ENCODE assay signal across 8 mouse cellular contexts in the genomic region with DNA sequence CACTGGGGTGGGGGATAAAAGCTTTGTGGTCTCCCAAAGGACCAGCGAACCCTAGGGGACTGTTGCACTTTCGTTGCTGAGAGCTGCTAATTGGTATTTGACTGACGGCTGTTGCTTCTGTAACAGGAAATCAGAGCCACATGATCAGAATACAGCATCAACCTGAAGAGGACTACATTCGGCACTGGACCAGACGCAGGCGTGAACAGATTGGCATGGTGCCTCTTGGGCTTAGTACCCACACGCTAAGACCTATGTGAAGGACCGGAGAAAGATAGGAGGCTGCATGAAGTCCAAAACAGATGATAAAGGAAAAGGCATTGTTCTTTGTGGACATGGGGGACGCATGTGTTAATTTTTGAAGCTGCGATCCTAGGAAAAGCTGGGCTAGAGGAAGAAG. TPM values are rescaled to one million over a fixed set of nuclear protein-coding genes. Genes with fewer than 3 reads are reported as not detected.
A peak's percentile ranks its signal among the peaks of the same experiment; 100 is the strongest.
DNase-seq lines count a peak whose midpoint lies in the region; ATAC-seq and TF ChIP-seq lines count a peak whose summit lies in the region.

No protein-coding gene starts in this region.

- H3K4me3 ChIP-seq in kidney, embryonic 14.5 days (ENCODE audit: low read length) = peak overlapping the region; percentile 63; the same call in 1 of the 2 replicates
- peak overlapping the region; percentile 65 for H3K4me3 ChIP-seq in embryonic facial prominence, embryonic 13.5 days
- peak overlapping the region; percentile 70 for H3K4me3 ChIP-seq in midbrain, embryonic 11.5 days (ENCODE audit: low read depth, low read length)
- H3K4me3 ChIP-seq in stomach, postnatal 0 days (ENCODE audit: low read depth, low read length) = peak overlapping the region; percentile 49

- peak overlapping the region; percentile 97 for H3K4me2 ChIP-seq in kidney, embryonic 14.5 days (replicated peaks; ENCODE audit: low read depth, low read length)
- H3K4me2 ChIP-seq in embryonic facial prominence, embryonic 13.5 days = peak overlapping the region; percentile 95
- H3K4me2 ChIP-seq in midbrain, embryonic 11.5 days = peak overlapping the region; percentile 91
- H3K4me2 ChIP-seq in stomach, postnatal 0 days (replicated peaks; ENCODE audit: low read depth) = peak overlapping the region; percentile 73

- no peak overlapping the region for H3K9ac ChIP-seq in kidney, embryonic 14.5 days (ENCODE audit: low read depth, low read length)
- H3K9ac ChIP-seq in embryonic facial prominence, embryonic 13.5 days = no peak overlapping the region; the same call in 1 of the 2 replicates
- peak overlapping the region; percentile 97; the same call in 1 of the 2 replicates for H3K9ac ChIP-seq in midbrain, embryonic 11.5 days (ENCODE audit: low read length)
- H3K9ac ChIP-seq in stomach, postnatal 0 days (ENCODE audit: low read length) = no peak overlapping the region

- H3K36me3 ChIP-seq in kidney, embryonic 14.5 days (ENCODE audit: control insufficient read depth, insufficient read depth, low read length) = no peaks in the 10 kb centered on the region
- H3K36me3 ChIP-seq in embryonic facial prominence, embryonic 13.5 days = no peaks in the 10 kb centered on the region
- no peaks in the 10 kb centered on the region for H3K36me3 ChIP-seq in midbrain, embryonic 11.5 days (ENCODE audit: control insufficient read depth, insufficient read depth, low read length)
- H3K36me3 ChIP-seq in stomach, postnatal 0 days (ENCODE audit: control insufficient read depth, insufficient read depth, low read length) = no peaks in the 10 kb centered on the region

- no peak for DNase-seq in kidney, adult 8-10 months
- peak; percentile 37 to 62 for DNase-seq in layer of hippocampus, adult 18-20 months (ENCODE audit: low spot score in 2 of 2)
- no peak for DNase-seq in midbrain, embryonic 11.5 days (ENCODE audit: low spot score, missing footprints)
- DNase-seq in stomach, postnatal 0 days (ENCODE audit: low spot score) = no peak
- no peak for DNase-seq in gastrocnemius, postnatal 10 days

- no peak for TF ChIP-seq CTCF in stomach, postnatal 0 days (IDR thresholded peaks at IDR 0.05; ENCODE audit: low read depth)

- no peak for ATAC-seq in kidney, embryonic 14.5 days (ENCODE audit: low FRiP score, low TSS enrichment)
- no peak for ATAC-seq in embryonic facial prominence, embryonic 13.5 days (ENCODE audit: insufficient number of reproducible peaks, insufficient read depth, low FRiP score, low TSS enrichment, low read depth)
- ATAC-seq in midbrain, embryonic 11.5 days (ENCODE audit: low FRiP score) = peak; percentile 45; the same call in 1 of the 2 replicates
- no peak for ATAC-seq in stomach, postnatal 0 days (ENCODE audit: low FRiP score, low TSS enrichment)
- no peak for ATAC-seq in erythroid progenitor cell, adult 5-6 weeks (replicated peaks; ENCODE audit: low FRiP score, poor library complexity, severe bottlenecking)

- 48% methylated on average over 10 of the region's 10 CpGs for WGBS in kidney, embryonic 14.5 days
- 18% methylated on average over 10 of the region's 10 CpGs for WGBS in embryonic facial prominence, embryonic 13.5 days
- 24% methylated on average over 10 of the region's 10 CpGs for WGBS in midbrain, embryonic 11.5 days
- 51% methylated on average over 10 of the region's 10 CpGs for WGBS in stomach, postnatal 0 days

- no peaks in the 10 kb centered on the region for H3K9me3 ChIP-seq in kidney, embryonic 14.5 days (ENCODE audit: control insufficient read depth, low read length)
- H3K9me3 ChIP-seq in embryonic facial prominence, embryonic 13.5 days = no peaks in the 10 kb centered on the region
- no peaks in the 10 kb centered on the region for H3K9me3 ChIP-seq in midbrain, embryonic 11.5 days (ENCODE audit: control insufficient read depth, low read length)
- no peaks in the 10 kb centered on the region for H3K9me3 ChIP-seq in stomach, postnatal 0 days (ENCODE audit: control insufficient read depth, low read length)

- H3K27ac ChIP-seq in kidney, embryonic 14.5 days (ENCODE audit: low read depth, low read length) = no peak overlapping the region
- no peak overlapping the region for H3K27ac ChIP-seq in embryonic facial prominence, embryonic 13.5 days
- H3K27ac ChIP-seq in midbrain, embryonic 11.5 days (ENCODE audit: low read depth, low read length) = peak overlapping the region; percentile 79; the same call in 1 of the 2 replicates
- no peak overlapping the region for H3K27ac ChIP-seq in stomach, postnatal 0 days (replicated peaks)

- no peaks in the 10 kb centered on the region; the same call in none of the 2 replicates for H3K4me1 ChIP-seq in kidney, embryonic 14.5 days (ENCODE audit: control insufficient read depth, insufficient read depth, low read length)
- H3K4me1 ChIP-seq in embryonic facial prominence, embryonic 13.5 days = peaks cover 21% of the 10 kb centered on the region; the same call in 1 of the 2 replicates
- peaks cover 21% of the 10 kb centered on the region for H3K4me1 ChIP-seq in midbrain, embryonic 11.5 days (ENCODE audit: control insufficient read depth, insufficient read depth, low read length)
- H3K4me1 ChIP-seq in stomach, postnatal 0 days (replicated peaks; ENCODE audit: control insufficient read depth, insufficient read depth) = no peaks in the 10 kb centered on the region

- TF ChIP-seq EP300 in stomach, postnatal 0 days (optimal IDR thresholded peaks at IDR 0.05) = no peak

- H3K27me3 ChIP-seq in kidney, embryonic 14.5 days (ENCODE audit: control insufficient read depth, insufficient read depth, low read length) = peaks cover 24% of the 10 kb centered on the region
- H3K27me3 ChIP-seq in embryonic facial prominence, embryonic 13.5 days = peaks cover 31% of the 10 kb centered on the region
- H3K27me3 ChIP-seq in midbrain, embryonic 11.5 days (ENCODE audit: control insufficient read depth, insufficient read depth, low read length) = peaks cover 5% of the 10 kb centered on the region
- H3K27me3 ChIP-seq in stomach, postnatal 0 days (ENCODE audit: control insufficient read depth, insufficient read depth, low read length) = no peaks in the 10 kb centered on the region

RNA-seq across cellular contexts. Expression of a gene that starts 4.5 kb away (rescaled TPM):
- 2.1 and 2.4 TPM in 2 replicates for polyA plus RNA-seq in kidney, embryonic 14.5 days (2014; fragmentation: Nextera tagmentation; extraction: Ambion mirVana)
- polyA plus RNA-seq in embryonic facial prominence, embryonic 13.5 days (2015; fragmentation: Nextera tagmentation; extraction: Ambion mirVana) = 4.0 and 5.1 TPM in 2 replicates
- total RNA-seq in layer of hippocampus, adult 18-20 months (2021) = 10 to 100 TPM; 51.1 to 51.8 TPM
- 11.2 and 12.5 TPM in 2 replicates for polyA plus RNA-seq in midbrain, embryonic 11.5 days (2014; fragmentation: Nextera tagmentation; extraction: Ambion mirVana)
- polyA plus RNA-seq in stomach, postnatal 0 days (2015; fragmentation: Nextera tagmentation; extraction: Ambion mirVana) = 1.2 and 1.5 TPM in 2 replicates
- total RNA-seq in erythroid progenitor cell, adult 5-6 weeks (2015; ENCODE audit: low replicate concordance) = 0.36 and 0.42 TPM in 2 replicates
- total RNA-seq in erythroid progenitor cell, adult 5-6 weeks (2017; ENCODE audit: low replicate concordance) = 0.08 and 0.13 TPM in 2 replicates
- total RNA-seq in gastrocnemius, postnatal 10 days (2021) = under 1 TPM; 0.21 to 0.25 TPM

Comparison
In these comparisons a context has a peak if more than half of its experiments do, and no peak if none do; other contexts are left out.
1. DNase-seq: peak in layer of hippocampus, adult 18-20 months (2 of 2); none in kidney, adult 8-10 months (0 of 2), midbrain, embryonic 11.5 days (single experiment), stomach, postnatal 0 days (single experiment) and gastrocnemius, postnatal 10 days (single experiment).
2. Peak in every context shown above with its lines, with median percentiles within 50 percentile points of each other: H3K4me2 ChIP-seq and H3K4me3 ChIP-seq.